In genomic region chr11:16877676-16878378, GRCm38 (mm10) we compare ENCODE assay signal across 10 mouse cellular contexts.
A peak's percentile ranks its signal among the peaks of the same experiment; 100 is the strongest.
DNase-seq lines count a peak whose midpoint lies in the region; ATAC-seq lines count a peak whose summit lies in the region.
"Had no signal": no experiment of that assay in that cellular context is flagged by ENCODE, and none has a peak within 500 bp of the region (broad histone marks: within the 10 kb centered on the region; RNA-seq: fewer than 3 reads in every experiment).

No protein-coding gene starts in this region.

- peak; percentile 64 for DNase-seq in embryonic facial prominence, embryonic 14.5 days (ENCODE audit: low spot score)
- no peak for DNase-seq in embryonic facial prominence, embryonic 10.5 days (ENCODE audit: low spot score)
- DNase-seq in kidney, postnatal 10 days: peak; percentile 51
- peak; percentile 15 for DNase-seq in 3134 (ENCODE audit: extremely low read depth, insufficient read length, low spot score)
- DNase-seq in ovary, postnatal 14 days (ENCODE audit: low spot score): no peak
- DNase-seq: forebrain, postnatal 0 days had no signal

- H3K36me3 ChIP-seq in embryonic facial prominence, embryonic 14.5 days (ENCODE audit: control insufficient read depth, insufficient read depth, low read length): peaks cover 35% of the 10 kb centered on the region
- no peaks in the 10 kb centered on the region for H3K36me3 ChIP-seq in embryonic facial prominence, embryonic 10.5 days (replicated peaks)
- no peaks in the 10 kb centered on the region for H3K36me3 ChIP-seq in kidney, embryonic 15.5 days

- no peak for ATAC-seq in embryonic facial prominence, embryonic 14.5 days (ENCODE audit: low read depth)
- no peak for ATAC-seq in kidney, embryonic 15.5 days (replicated peaks; ENCODE audit: low FRiP score)
- ATAC-seq in erythroid progenitor cell, adult 5-6 weeks (replicated peaks; ENCODE audit: low FRiP score, poor library complexity, severe bottlenecking): no peak
- ATAC-seq: forebrain, postnatal 0 days had no signal

- peak overlapping the region; percentile 15; the same call in 1 of the 2 replicates for H3K9ac ChIP-seq in embryonic facial prominence, embryonic 14.5 days (ENCODE audit: low read depth, low read length)
- H3K9ac ChIP-seq in kidney, embryonic 15.5 days: no peak overlapping the region
- H3K9ac ChIP-seq: forebrain, postnatal 0 days had no signal

- no peak overlapping the region for H3K4me2 ChIP-seq in embryonic facial prominence, embryonic 14.5 days (ENCODE audit: low read depth, low read length)
- H3K4me2 ChIP-seq in kidney, embryonic 15.5 days: no peak overlapping the region

- H3K4me3 ChIP-seq in embryonic facial prominence, embryonic 14.5 days (ENCODE audit: low read depth, low read length): no peak overlapping the region
- H3K4me3 ChIP-seq in embryonic facial prominence, embryonic 10.5 days: no peak overlapping the region
- H3K4me3 ChIP-seq in kidney, embryonic 15.5 days (replicated peaks): no peak overlapping the region
- H3K4me3 ChIP-seq in brown adipose tissue, adult 24 weeks (ENCODE audit: insufficient read depth, low read depth, low read length): no peak overlapping the region

- H3K4me1 ChIP-seq in embryonic facial prominence, embryonic 14.5 days (ENCODE audit: control insufficient read depth, insufficient read depth, low read length): no peaks in the 10 kb centered on the region
- no peaks in the 10 kb centered on the region for H3K4me1 ChIP-seq in embryonic facial prominence, embryonic 10.5 days
- H3K4me1 ChIP-seq in kidney, embryonic 15.5 days: 0 out of 2 replicates have a peak, but pooled peaks cover 3% of the 10 kb centered on the region
- H3K4me1 ChIP-seq in brown adipose tissue, adult 24 weeks (ENCODE audit: control insufficient read depth, insufficient read depth, insufficient read length, low read length): no peaks in the 10 kb centered on the region

- peak overlapping the region; percentile 34; the same call in 1 of the 2 replicates for H3K27ac ChIP-seq in embryonic facial prominence, embryonic 14.5 days (replicated peaks; ENCODE audit: low read depth, low read length)
- no peak overlapping the region for H3K27ac ChIP-seq in embryonic facial prominence, embryonic 10.5 days (replicated peaks)
- H3K27ac ChIP-seq in kidney, embryonic 15.5 days: no peak overlapping the region
- 0 out of 2 replicates have a peak overlapping the region, but pooled peaks have one; percentile 12 for H3K27ac ChIP-seq in brown adipose tissue, adult 24 weeks (replicated peaks; ENCODE audit: low read depth, low read length)
- H3K27ac ChIP-seq: macrophage had no signal

- WGBS in embryonic facial prominence, embryonic 14.5 days: 53% methylated on average over 9 of the region's 9 CpGs
- 76% methylated on average over 9 of the region's 9 CpGs for WGBS in embryonic facial prominence, embryonic 10.5 days
- 47% methylated on average over 9 of the region's 9 CpGs for WGBS in kidney, embryonic 15.5 days

- H3K9me3 ChIP-seq in embryonic facial prominence, embryonic 14.5 days (ENCODE audit: control insufficient read depth, low read length): no peaks in the 10 kb centered on the region
- no peaks in the 10 kb centered on the region for H3K9me3 ChIP-seq in embryonic facial prominence, embryonic 10.5 days
- H3K9me3 ChIP-seq in kidney, embryonic 15.5 days (replicated peaks): no peaks in the 10 kb centered on the region

- H3K27me3 ChIP-seq in embryonic facial prominence, embryonic 14.5 days (replicated peaks; ENCODE audit: control insufficient read depth, insufficient read depth, low read length): no peaks in the 10 kb centered on the region
- H3K27me3 ChIP-seq in embryonic facial prominence, embryonic 10.5 days (replicated peaks; ENCODE audit: low read depth, poor library complexity, severe bottlenecking): no peaks in the 10 kb centered on the region
- H3K27me3 ChIP-seq in kidney, embryonic 15.5 days: no peaks in the 10 kb centered on the region

Comparison
In these comparisons a context has a peak if more than half of its experiments do, and no peak if none do; other contexts are left out.
1. DNase-seq: peak in embryonic facial prominence, embryonic 14.5 days (single experiment), kidney, postnatal 10 days (single experiment) and 3134 (single experiment); none in embryonic facial prominence, embryonic 10.5 days (single experiment) and ovary, postnatal 14 days (single experiment).
2. H3K27ac ChIP-seq: peak in embryonic facial prominence, embryonic 14.5 days (single experiment) and brown adipose tissue, adult 24 weeks (single experiment); none in embryonic facial prominence, embryonic 10.5 days (single experiment) and kidney, embryonic 15.5 days (single experiment).